Mouse (Mus musculus) liver, postnatal 0 days (tissue): ENCODE measurements around the gene Mroh2a.

ENCODE experiments used
- CTCF ChIP-seq: sonication (generic); IDR thresholded peaks from 2 replicates; pipeline ENCODE4 v1.5.1; 2016; ENCODE audit warnings: antibody characterized with exemption, low read depth
- EP300 ChIP-seq: IDR thresholded peaks from 2 replicates; pipeline ENCODE4 v1.6.1; 2016; ENCODE audit warnings: antibody characterized with exemption, low read depth, mild to moderate bottlenecking

DNA sequence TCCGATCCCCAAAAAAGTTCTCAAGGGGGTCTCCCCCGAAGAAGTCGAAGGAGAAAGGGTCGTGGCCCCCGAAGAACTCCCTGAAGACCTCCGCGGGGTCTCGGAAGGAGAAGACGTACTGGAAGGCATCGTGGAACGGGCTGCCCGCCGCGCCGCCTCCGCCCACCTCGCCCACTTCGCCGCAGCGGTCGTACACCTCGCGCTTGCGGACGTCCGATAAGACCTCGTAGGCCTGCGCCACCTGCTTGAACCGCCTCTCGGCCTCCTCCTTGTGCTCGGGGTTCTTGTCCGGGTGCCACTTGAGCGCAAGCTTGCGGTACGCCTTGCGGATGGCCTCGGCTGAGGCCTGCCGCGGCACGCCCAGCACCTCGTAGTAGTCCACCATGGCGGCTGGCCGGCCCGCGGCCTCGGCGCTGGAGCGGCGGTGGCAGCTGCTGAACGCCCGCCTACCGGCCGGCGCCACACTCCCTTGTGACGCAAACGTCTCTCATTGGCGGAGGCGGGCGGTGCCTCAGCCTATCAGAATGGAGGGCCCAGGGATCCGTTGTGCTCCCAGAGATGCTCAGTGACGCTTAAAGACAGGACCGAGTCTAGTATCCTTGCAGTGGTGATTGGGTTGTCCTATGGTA, 21.4 kb upstream of the Mroh2a start, which contains the start of gene Dnajb3:
- no peak for TF ChIP-seq CTCF
- no peak for TF ChIP-seq EP300
